Mouse (Mus musculus) liver, embryonic 14 days (tissue): Measurements from ENCODE around the gene Lrrc8c. TPM values are rescaled to one million over a fixed set of nuclear protein-coding genes. Genes with fewer than 3 reads are reported as not detected.

Source experiments
- polyA plus RNA-seq: library from polyadenylated mRNA; depleted of rRNA; stranded (reverse); fragments of >200 nt; gene quantifications from 2 replicates; pipeline ENCODE4 v1.2.3, GENCODE M21; 2012; rRNA removed

The Lrrc8c gene
- polyA plus RNA-seq, result 5.8 and 6.5 TPM in 2 replicates

DNA sequence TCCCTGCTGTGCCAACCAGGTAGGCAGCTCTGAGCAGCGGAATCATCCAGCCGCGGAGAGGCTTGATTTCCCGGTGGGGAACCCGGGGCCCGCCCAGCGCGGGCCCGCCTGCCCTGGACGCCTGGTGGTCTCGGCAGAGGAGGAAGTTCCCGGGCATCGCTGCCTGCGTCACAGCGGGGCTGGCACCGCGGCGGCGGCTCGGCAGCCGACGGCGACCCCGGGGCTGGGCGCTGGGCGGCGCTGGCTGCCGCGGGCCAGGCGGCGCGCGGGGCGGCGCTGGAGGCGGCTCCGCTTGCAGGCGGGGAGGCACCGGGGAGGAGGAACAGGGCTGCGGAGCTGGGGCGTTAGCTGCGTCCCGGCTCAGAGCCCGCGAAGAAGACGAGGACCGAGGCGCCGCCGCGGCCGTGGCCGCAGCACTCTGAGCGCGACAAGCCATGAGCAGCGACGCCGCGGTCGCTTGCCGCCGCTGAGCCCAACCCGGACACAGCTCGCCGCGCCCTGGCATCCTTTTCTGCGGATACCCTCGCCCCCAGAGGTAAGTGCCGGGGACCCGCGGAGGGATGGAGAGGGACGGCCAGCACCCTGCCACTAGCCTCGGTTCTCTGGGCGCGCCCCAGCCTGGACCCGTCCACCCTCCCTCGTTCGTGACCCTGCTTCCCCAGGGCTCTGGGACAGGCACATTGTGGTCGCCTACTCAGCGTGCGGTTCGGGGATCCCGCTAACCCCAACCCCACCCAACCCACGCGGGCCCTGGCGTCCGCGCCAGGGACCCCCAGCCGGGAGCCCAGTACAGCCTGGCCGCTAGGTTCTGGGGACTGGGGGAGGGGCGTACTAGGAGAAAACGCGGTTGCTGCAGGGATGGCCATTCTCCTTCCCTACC is at the start of gene Lrrc8c:
Lrrc8c (plus strand) TSS at position 293 of the 880 bp plus-strand sequence.

Other genes starting within 250 kb of the Lrrc8c start
- gene Gm43302, start 225.7 kb upstream of the Lrrc8c start, polyA plus RNA-seq, result 0.10 and 0.22 TPM in 2 replicates
- 1.3 and 1.8 TPM in 2 replicates for gene Gbp6, start 225.7 kb upstream of the Lrrc8c start, polyA plus RNA-seq
- 3.5 and 4.3 TPM in 2 replicates for gene Lrrc8b, start 103.6 kb upstream of the Lrrc8c start, polyA plus RNA-seq
- gene Lrrc8d, start 180.6 kb downstream of the Lrrc8c start, polyA plus RNA-seq, result 2.7 and 3.4 TPM in 2 replicates